Mouse (Mus musculus) stomach, postnatal 0 days (tissue): ENCODE results near the gene Aktip. TPM values are rescaled to one million over a fixed set of nuclear protein-coding genes. Genes with fewer than 3 reads are reported as not detected.

Experiments used
- ATAC-seq: fragments of 200-750 bp; cut with Nextera tagmentation; 2 replicates; pipeline ENCODE4 v1.8.0; 2017; ENCODE audit not compliant: low FRiP score, low TSS enrichment
- DNase-seq: peaks from one replicate; pipeline ENCODE4 v3.0.0-alpha.2; 2016; ENCODE audit warnings: low spot score
- H3K27ac ChIP-seq: fragments of 300-500 bp; sonication (generic); replicated peaks from 2 replicates; pipeline ENCODE4 v1.5.1; 2014; ENCODE audit warnings: mild to moderate bottlenecking, control low read depth
- H3K27me3 ChIP-seq: fragments of 300-500 bp; sonication (generic); 2 replicates; pipeline ENCODE4 v1.6.1; 2014; ENCODE audit warnings: low read length; ENCODE audit not compliant: control insufficient read depth, insufficient read depth
- H3K36me3 ChIP-seq: fragments of 300-500 bp; sonication (generic); 2 replicates; pipeline ENCODE4 v1.6.1; 2014; ENCODE audit warnings: low read length, mixed read lengths; ENCODE audit not compliant: control insufficient read depth, insufficient read depth
- H3K4me1 ChIP-seq: fragments of 300-500 bp; sonication (generic); replicated peaks from 2 replicates; pipeline ENCODE4 v1.6.1; 2014; ENCODE audit warnings: antibody characterized with exemption; ENCODE audit not compliant: control insufficient read depth, insufficient read depth
- H3K4me2 ChIP-seq: fragments of 300-500 bp; sonication (generic); replicated peaks from 2 replicates; pipeline ENCODE4 v1.6.1; 2014; ENCODE audit warnings: low read depth, mild to moderate bottlenecking, control low read depth, moderate library complexity
- H3K4me3 ChIP-seq: fragments of 300-500 bp; sonication (generic); 2 replicates; pipeline ENCODE4 v1.5.1; 2014; ENCODE audit warnings: low read depth, low read length, control low read depth
- H3K9ac ChIP-seq: fragments of 300-500 bp; sonication (generic); 2 replicates; pipeline ENCODE4 v1.6.1; 2014; ENCODE audit warnings: mild to moderate bottlenecking, low read length, control low read depth, mixed read lengths
- H3K9me3 ChIP-seq: fragments of 300-500 bp; sonication (generic); 2 replicates; pipeline ENCODE4 v1.6.1; 2016; ENCODE audit warnings: low read length; ENCODE audit not compliant: control insufficient read depth
- CTCF ChIP-seq: IDR thresholded peaks from 2 replicates; pipeline ENCODE4 v1.5.1; 2016; ENCODE audit warnings: antibody characterized with exemption, low read depth, mild to moderate bottlenecking, moderate library complexity
- EP300 ChIP-seq: optimal IDR thresholded peaks from 2 replicates; pipeline ENCODE3; 2016; ENCODE audit warnings: antibody characterized with exemption
- WGBS: fragments of 180-500 bp; shearing (Covaris S2); extraction: QIAGEN DNeasy Blood & Tissue Kit; methylation state at CpG from one replicate; pipeline ENCODE4 v1.1.7; 2014; 5-methylcytosine and 5-hydroxymethylcytosine counted together
- polyA plus RNA-seq: library from polyadenylated mRNA; unstranded; fragments of >200 nt; fragmentation: Nextera tagmentation; extraction: Ambion mirVana; gene quantifications from 2 replicates; pipeline ENCODE4 v1.2.1, GENCODE M21; 2015

The Aktip gene
- polyA plus RNA-seq, 1 experiment from 2014 or later: 42.2 TPM

GRCm38 (mm10) chr8:91070275-91070859 is 129.4 kb downstream of the Aktip start:
- peak; percentile 92 for ATAC-seq
- peak overlapping the region; percentile 95 for H3K27ac ChIP-seq
- peak overlapping the region; percentile 75 for H3K4me2 ChIP-seq
- WGBS: under 1% methylated on average over 34 of the region's 34 CpGs
- H3K4me3 ChIP-seq: peak overlapping the region; percentile 90
- no peak; the same call in 1 of the 2 replicates for TF ChIP-seq CTCF
- TF ChIP-seq EP300: no peak
- peak overlapping the region; percentile 89 for H3K9ac ChIP-seq
- H3K9me3 ChIP-seq: no peaks in the 10 kb centered on the region
- peak; percentile 86 for DNase-seq
- H3K36me3 ChIP-seq: no peaks in the 10 kb centered on the region; the same call in 1 of the 2 replicates
- no peaks in the 10 kb centered on the region for H3K27me3 ChIP-seq
- 0 out of 2 replicates have a peak, but pooled peaks cover 3% of the 10 kb centered on the region for H3K4me1 ChIP-seq

GRCm38 (mm10) chr8:91069834-91070233 is 129.9 kb downstream of the Aktip start, which contains the start of gene Rbl2:
Rbl2 (plus strand) TSS chr8:91070057.
- DNase-seq (peak; percentile 95), ATAC-seq (peak; percentile 96)
- H3K9ac ChIP-seq: peak within 1 kb of the TSS; percentile 89
- no peak for TF ChIP-seq CTCF
- TF ChIP-seq EP300: no peak
- peak within 1 kb of the TSS; percentile 90 for H3K4me3 ChIP-seq
- H3K9me3 ChIP-seq: no peaks in the 10 kb centered on the region
- H3K27ac ChIP-seq: peak within 1 kb of the TSS; percentile 95
- WGBS: under 1% methylated on average over 25 of the region's 25 CpGs
- no peaks in the 10 kb centered on the region for H3K27me3 ChIP-seq
- H3K4me2 ChIP-seq: peak within 1 kb of the TSS; percentile 75
- no peaks in the 10 kb centered on the region; the same call in 1 of the 2 replicates for H3K36me3 ChIP-seq
- H3K4me1 ChIP-seq: 0 out of 2 replicates have a peak, but pooled peaks cover 3% of the 10 kb centered on the region

DNA sequence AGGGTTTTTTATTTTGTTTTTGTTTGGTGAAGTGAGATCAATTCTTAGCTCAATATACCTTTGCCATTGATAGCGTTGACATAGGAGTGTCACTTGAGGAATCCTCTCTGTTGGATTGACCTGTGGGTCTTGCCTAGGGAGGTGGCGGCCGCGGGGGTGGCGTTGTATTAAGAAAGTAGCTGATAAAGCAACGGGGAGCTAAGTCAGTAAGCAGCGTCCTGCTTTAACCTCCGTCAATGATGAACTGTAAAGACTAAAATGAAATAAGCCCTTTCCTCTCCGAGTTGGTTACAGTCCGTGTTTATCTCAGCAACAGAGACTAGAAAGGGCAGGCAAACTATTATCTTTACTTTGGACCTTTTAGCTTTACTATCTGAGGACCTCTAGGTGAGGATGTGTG is 130.4 kb downstream of the Aktip start:
- H3K36me3 ChIP-seq: no peaks in the 10 kb centered on the region; the same call in 1 of the 2 replicates

GRCm38 (mm10) chr8:91065179-91065578 is 134.6 kb downstream of the Aktip start:
- H3K27ac ChIP-seq: no peak overlapping the region
- H3K9me3 ChIP-seq: no peaks in the 10 kb centered on the region
- no peak overlapping the region for H3K4me3 ChIP-seq
- no peak overlapping the region for H3K9ac ChIP-seq
- no peak overlapping the region for H3K4me2 ChIP-seq
- 0 out of 2 replicates have a peak, but pooled peaks cover 3% of the 10 kb centered on the region for H3K4me1 ChIP-seq
- DNase-seq (no peak), ATAC-seq (no peak)
- H3K27me3 ChIP-seq: no peaks in the 10 kb centered on the region
- no peaks in the 10 kb centered on the region for H3K36me3 ChIP-seq
- TF ChIP-seq EP300: no peak
- no peak for TF ChIP-seq CTCF
- WGBS: 47% methylated on average over 4 of the region's 4 CpGs

More for the DNA sequence above, 130.4 kb downstream of the Aktip start:
- Histone ChIP-seq H3K4me3 (peak overlapping the region; percentile 90), H3K4me1 (0 out of 2 replicates have a peak, but pooled peaks cover 3% of the 10 kb centered on the region), H3K27me3 (no peaks in the 10 kb centered on the region), H3K9me3 (no peaks in the 10 kb centered on the region), H3K27ac (no peak overlapping the region), H3K9ac (peak overlapping the region; percentile 56; the same call in 1 of the 2 replicates), H3K4me2 (peak overlapping the region; percentile 75)
- TF ChIP-seq CTCF (no peak), EP300 (no peak)
- 9% methylated on average over 10 of the region's 10 CpGs for WGBS
- DNase-seq (no peak), ATAC-seq (peak; percentile 4; the same call in 1 of the 2 replicates)

Other genes starting within 250 kb of the Aktip start
- gene Rbl2, start 129.9 kb downstream of the Aktip start, polyA plus RNA-seq: 6.5 and 7.3 TPM in 2 replicates
- gene Rpgrip1l, start 113.3 kb upstream of the Aktip start, polyA plus RNA-seq: 4.4 and 5.5 TPM in 2 replicates
- 25.7 and 29.2 TPM in 2 replicates for gene Fto, start 113.5 kb upstream of the Aktip start, polyA plus RNA-seq